Mouse (Mus musculus): ENCODE measurements around the gene Chit1. TPM values are rescaled to one million over a fixed set of nuclear protein-coding genes. Genes with fewer than 3 reads are reported as not detected.
A peak's percentile ranks its signal among the peaks of the same experiment; 100 is the strongest.

The Chit1 gene
- not detected for total RNA-seq (2018; cell fraction: chromatin; rRNA removed)
- not detected for total RNA-seq (2018; cell fraction: cytosol; rRNA removed)
- total RNA-seq (2018; cell fraction: nucleus; rRNA removed), result not detected
- polyA plus RNA-seq (2018), result not detected in 3 replicates

- WGBS (ENCODE audit: missing documents), result 82% methylated on average over 4 of the region's 4 CpGs
- no peaks in the 10 kb centered on the region for H3K79me2 ChIP-seq (ENCODE audit: inconsistent target)
- H3K4me3 ChIP-seq (ENCODE audit: inconsistent target), result no peak within 1 kb of the TSS
- H3K27ac ChIP-seq, result no peak within 1 kb of the TSS
- no peaks in the 10 kb centered on the region for H3K36me3 ChIP-seq (ENCODE audit: inconsistent target)
Observed at GRCm38 (mm10) chr1:134110979-134111378, at the start of gene Chit1. Gene Chit1 (plus strand): TSS chr1:134111242.

GRCm38 (mm10) chr1:134061915-134062314 lies 49.1 kb upstream of the Chit1 start:
- 88% methylated on average over 3 of the region's 3 CpGs for WGBS (ENCODE audit: missing documents)
- Histone ChIP-seq H3K27ac (no peak overlapping the region), H3K79me2 (ENCODE audit: inconsistent target) (no peaks in the 10 kb centered on the region)

GRCm38 (mm10) chr1:134062411-134063085 lies 48.5 kb upstream of the Chit1 start:
- Histone ChIP-seq H3K27ac (0 out of 2 replicates have a peak overlapping the region, but pooled peaks have one; percentile 81), H3K36me3 (ENCODE audit: inconsistent target) (no peaks in the 10 kb centered on the region), H3K4me3 (ENCODE audit: inconsistent target) (no peak overlapping the region), H3K79me2 (ENCODE audit: inconsistent target) (no peaks in the 10 kb centered on the region)
- 55% methylated on average over 11 of the region's 11 CpGs for WGBS (ENCODE audit: missing documents)

More at GRCm38 (mm10) chr1:134061915-134062314, 49.1 kb upstream of the Chit1 start:
- no peaks in the 10 kb centered on the region for H3K36me3 ChIP-seq (ENCODE audit: inconsistent target)
- H3K4me3 ChIP-seq (ENCODE audit: inconsistent target), result no peak overlapping the region

- 19% methylated on average over 31 of the region's 33 CpGs for WGBS (ENCODE audit: missing documents)
- H3K4me3 ChIP-seq (ENCODE audit: inconsistent target), result no peak overlapping the region
Observed at GRCm38 (mm10) chr1:134063086-134063772, 47.8 kb upstream of the Chit1 start.

GRCm38 (mm10) chr1:134063773-134064125 lies 47.3 kb upstream of the Chit1 start:
- no peak overlapping the region for H3K4me3 ChIP-seq (ENCODE audit: inconsistent target)
- H3K27ac ChIP-seq, result peak overlapping the region; percentile 81
- H3K79me2 ChIP-seq (ENCODE audit: inconsistent target), result no peaks in the 10 kb centered on the region
- H3K36me3 ChIP-seq (ENCODE audit: inconsistent target), result no peaks in the 10 kb centered on the region
- WGBS (ENCODE audit: missing documents), result 16% methylated on average over 9 of the region's 9 CpGs

More at GRCm38 (mm10) chr1:134063086-134063772, 47.8 kb upstream of the Chit1 start:
- Histone ChIP-seq H3K27ac (peak overlapping the region; percentile 81), H3K79me2 (ENCODE audit: inconsistent target) (no peaks in the 10 kb centered on the region), H3K36me3 (ENCODE audit: inconsistent target) (no peaks in the 10 kb centered on the region)

GRCm38 (mm10) chr1:134064296-134064831 lies 46.7 kb upstream of the Chit1 start:
- Histone ChIP-seq H3K4me3 (ENCODE audit: inconsistent target) (no peak overlapping the region), H3K79me2 (ENCODE audit: inconsistent target) (no peaks in the 10 kb centered on the region), H3K36me3 (ENCODE audit: inconsistent target) (no peaks in the 10 kb centered on the region), H3K27ac (peak overlapping the region; percentile 81)
- 100% methylated on average over 2 of the region's 2 CpGs for WGBS (ENCODE audit: missing documents)

- Histone ChIP-seq H3K4me3 (ENCODE audit: inconsistent target) (no peak overlapping the region), H3K27ac (peak overlapping the region; percentile 81), H3K36me3 (ENCODE audit: inconsistent target) (no peaks in the 10 kb centered on the region), H3K79me2 (ENCODE audit: inconsistent target) (no peaks in the 10 kb centered on the region)
- WGBS (ENCODE audit: missing documents), result 5% methylated on average over 4 of the region's 4 CpGs
Observed at GRCm38 (mm10) chr1:134065241-134065809, 45.7 kb upstream of the Chit1 start.

GRCm38 (mm10) chr1:134066554-134066953 lies 44.5 kb upstream of the Chit1 start:
- Histone ChIP-seq H3K4me3 (ENCODE audit: inconsistent target) (no peak overlapping the region), H3K79me2 (ENCODE audit: inconsistent target) (no peaks in the 10 kb centered on the region), H3K27ac (no peak overlapping the region), H3K36me3 (ENCODE audit: inconsistent target) (no peaks in the 10 kb centered on the region)
- WGBS (ENCODE audit: missing documents), result 72% methylated on average over 2 of the region's 3 CpGs

- 22% methylated on average over 8 of the region's 8 CpGs for WGBS (ENCODE audit: missing documents)
- Histone ChIP-seq H3K79me2 (ENCODE audit: inconsistent target) (no peaks in the 10 kb centered on the region), H3K36me3 (ENCODE audit: inconsistent target) (no peaks in the 10 kb centered on the region), H3K4me3 (ENCODE audit: inconsistent target) (no peak overlapping the region), H3K27ac (no peak overlapping the region)
Observed at GRCm38 (mm10) chr1:134067143-134067619, 43.9 kb upstream of the Chit1 start.

- no peak overlapping the region for H3K4me3 ChIP-seq (ENCODE audit: inconsistent target)
- no peak overlapping the region for H3K27ac ChIP-seq
- WGBS (ENCODE audit: missing documents), result 87% methylated on average over 8 of the region's 8 CpGs
- H3K79me2 ChIP-seq (ENCODE audit: inconsistent target), result no peaks in the 10 kb centered on the region
- no peaks in the 10 kb centered on the region; the same call in 1 of the 2 replicates for H3K36me3 ChIP-seq (ENCODE audit: inconsistent target)
Observed at GRCm38 (mm10) chr1:134070099-134070669, 40.9 kb upstream of the Chit1 start.

GRCm38 (mm10) chr1:134071411-134072018 lies 39.5 kb upstream of the Chit1 start:
- WGBS (ENCODE audit: missing documents), result 77% methylated on average over 10 of the region's 10 CpGs
- Histone ChIP-seq H3K27ac (no peak overlapping the region), H3K36me3 (ENCODE audit: inconsistent target) (peaks cover 5% of the 10 kb centered on the region; the same call in 1 of the 2 replicates), H3K79me2 (ENCODE audit: inconsistent target) (peaks cover 6% of the 10 kb centered on the region; the same call in 1 of the 2 replicates), H3K4me3 (ENCODE audit: inconsistent target) (no peak overlapping the region)

GRCm38 (mm10) chr1:134073061-134073564 lies 37.9 kb upstream of the Chit1 start:
- WGBS (ENCODE audit: missing documents), result 60% methylated on average over 6 of the region's 6 CpGs
- H3K4me3 ChIP-seq (ENCODE audit: inconsistent target), result no peak overlapping the region
- H3K27ac ChIP-seq, result no peak overlapping the region
- H3K36me3 ChIP-seq (ENCODE audit: inconsistent target), result peaks cover 12% of the 10 kb centered on the region; the same call in 1 of the 2 replicates
- H3K79me2 ChIP-seq (ENCODE audit: inconsistent target), result peaks cover 22% of the 10 kb centered on the region

- peaks cover 27% of the 10 kb centered on the region for H3K79me2 ChIP-seq (ENCODE audit: inconsistent target)
- WGBS (ENCODE audit: missing documents), result 91% methylated on average over 1 of the region's 1 CpGs
- no peak overlapping the region for H3K27ac ChIP-seq
- no peak overlapping the region for H3K4me3 ChIP-seq (ENCODE audit: inconsistent target)
- H3K36me3 ChIP-seq (ENCODE audit: inconsistent target), result peaks cover 12% of the 10 kb centered on the region; the same call in 1 of the 2 replicates
Observed at GRCm38 (mm10) chr1:134073658-134074057, 37.4 kb upstream of the Chit1 start.

GRCm38 (mm10) chr1:134074184-134074583 lies 36.9 kb upstream of the Chit1 start:
- Histone ChIP-seq H3K36me3 (ENCODE audit: inconsistent target) (peaks cover 12% of the 10 kb centered on the region; the same call in 1 of the 2 replicates), H3K27ac (no peak overlapping the region), H3K4me3 (ENCODE audit: inconsistent target) (no peak overlapping the region), H3K79me2 (ENCODE audit: inconsistent target) (peaks cover 30% of the 10 kb centered on the region)
- 91% methylated on average over 3 of the region's 3 CpGs for WGBS (ENCODE audit: missing documents)

All from macrophage (primary cell).